Mouse (Mus musculus) kidney, adult 2 months (tissue): ENCODE results near the gene Bmp2k. TPM values are rescaled to one million over a fixed set of nuclear protein-coding genes. Genes with fewer than 3 reads are reported as not detected.

ENCODE experiments used
- DNase-seq: peaks from one replicate; pipeline ENCODE4 v3.0.0; 2021
- H3K27ac ChIP-seq: fragments of 200-500 bp; 2 replicates; pipeline ENCODE4 v1.5.1; 2012; ENCODE audit warnings: low read depth, low read length, control low read depth, inconsistent platforms; ENCODE audit not compliant: insufficient read depth
- H3K27me3 ChIP-seq: fragments of 200-500 bp; replicated peaks from 2 replicates; pipeline ENCODE4 v1.6.1; 2012; ENCODE audit warnings: mild to moderate bottlenecking, moderate library complexity, low read length, inconsistent platforms; ENCODE audit not compliant: control insufficient read depth, insufficient read depth
- H3K36me3 ChIP-seq: fragments of 200-500 bp; 2 replicates; pipeline ENCODE4 v1.6.1; 2012; ENCODE audit warnings: mild to moderate bottlenecking, moderate library complexity, low read length, inconsistent platforms; ENCODE audit not compliant: control insufficient read depth, insufficient read depth
- H3K4me1 ChIP-seq: fragments of 200-500 bp; 2 replicates; pipeline ENCODE4 v1.6.1; 2011; ENCODE audit warnings: low read length; ENCODE audit not compliant: control insufficient read depth, insufficient read depth
- H3K4me3 ChIP-seq: fragments of 200-500 bp; 2 replicates; pipeline ENCODE4 v1.5.1; 2011; ENCODE audit warnings: mild to moderate bottlenecking, low read depth, low read length, control low read depth; ENCODE audit not compliant: insufficient read depth
- CTCF ChIP-seq: fragments of 200-500 bp; conservative IDR thresholded peaks from 2 replicates; pipeline ENCODE4 v1.5.1; 2011; ENCODE audit warnings: low read depth, mild to moderate bottlenecking, control low read depth, low read length, moderate library complexity, mixed read lengths; ENCODE audit not compliant: insufficient read depth, insufficient read length
- POLR2A ChIP-seq: fragments of 200-500 bp; IDR thresholded peaks from one replicate; pipeline ENCODE4 v1.6.1; 2011; ENCODE audit warnings: low read depth, low read length, control low read depth
- WGBS: fragments of 180-500 bp; shearing (Covaris S2); methylation state at CpG from one replicate; pipeline ENCODE4 v1.1.7; 2018; 5-methylcytosine and 5-hydroxymethylcytosine counted together
- polyA plus RNA-seq: library from polyadenylated mRNA; depleted of rRNA; stranded (reverse); fragments of >200 nt; gene quantifications from 2 replicates; pipeline ENCODE4 v1.2.3, GENCODE M21; 2012

Gene Bmp2k
- polyA plus RNA-seq, 1 experiment, result 12.5 TPM

DNA sequence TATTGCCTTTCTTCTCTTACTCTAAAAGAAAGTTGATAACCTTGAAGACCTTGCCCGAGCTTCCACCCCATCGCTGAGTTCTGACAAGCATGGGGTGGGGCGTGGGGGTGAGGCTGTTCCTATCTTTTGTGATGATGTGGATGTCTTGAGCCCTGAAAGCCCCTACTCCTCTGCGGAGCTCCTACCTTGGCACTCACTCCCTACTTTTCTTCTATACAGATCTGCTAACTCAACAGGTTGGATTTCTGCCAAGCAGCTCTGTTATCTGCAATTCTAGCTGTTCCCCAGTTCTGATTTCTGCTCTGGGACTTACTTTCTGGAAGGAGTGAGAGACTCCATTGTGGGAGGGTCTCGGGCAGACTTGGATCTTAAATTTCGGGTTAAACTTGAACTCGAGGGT, 14.3 kb upstream of the Bmp2k start:
- Histone ChIP-seq H3K27ac (no peak overlapping the region), H3K36me3 (no peaks in the 10 kb centered on the region), H3K4me3 (no peak overlapping the region), H3K27me3 (no peaks in the 10 kb centered on the region), H3K4me1 (peaks cover 10% of the 10 kb centered on the region; the same call in 1 of the 2 replicates)
- peak; percentile 44 for DNase-seq
- TF ChIP-seq POLR2A (no peak), CTCF (no peak)
- 51% methylated on average over 7 of the region's 7 CpGs for WGBS

DNA sequence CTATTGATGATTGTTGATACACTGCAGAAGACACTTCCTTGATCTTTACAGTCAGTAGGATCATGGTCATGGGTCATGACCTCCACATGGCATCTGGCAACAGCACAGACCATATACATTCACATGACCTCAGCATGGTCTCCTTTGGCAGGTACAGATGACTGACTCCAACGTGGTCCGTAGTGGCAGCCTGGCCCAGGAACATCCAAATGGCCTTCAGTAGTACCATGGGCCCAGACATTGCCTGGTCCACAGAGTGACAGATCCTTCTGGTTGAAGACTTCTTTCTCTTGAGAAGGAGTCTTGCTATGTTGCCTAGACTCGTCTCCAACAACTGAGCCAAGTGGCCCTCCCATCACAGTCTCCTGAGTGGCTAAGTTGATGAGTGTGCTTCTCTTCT, 10.6 kb upstream of the Bmp2k start:
- TF ChIP-seq POLR2A, result no peak
- no peak for TF ChIP-seq CTCF
- H3K4me3 ChIP-seq, result no peak overlapping the region
- peaks cover 7% of the 10 kb centered on the region; the same call in 1 of the 2 replicates for H3K4me1 ChIP-seq

GRCm38 (mm10) chr5:96988880-96989279, 8.6 kb upstream of the Bmp2k start:
- 90% methylated on average over 4 of the region's 4 CpGs for WGBS
- no peak for DNase-seq
- Histone ChIP-seq H3K36me3 (no peaks in the 10 kb centered on the region), H3K4me1 (no peaks in the 10 kb centered on the region), H3K4me3 (no peak overlapping the region), H3K27me3 (no peaks in the 10 kb centered on the region), H3K27ac (no peak overlapping the region)
- TF ChIP-seq CTCF, result no peak

More for the DNA sequence above, 10.6 kb upstream of the Bmp2k start:
- Histone ChIP-seq H3K36me3 (no peaks in the 10 kb centered on the region), H3K27me3 (no peaks in the 10 kb centered on the region), H3K27ac (no peak overlapping the region)
- DNase-seq, result no peak
- WGBS, result 93% methylated on average over 3 of the region's 3 CpGs

- Histone ChIP-seq H3K27me3 (no peaks in the 10 kb centered on the region), H3K36me3 (no peaks in the 10 kb centered on the region), H3K4me1 (no peaks in the 10 kb centered on the region), H3K27ac (no peak overlapping the region), H3K4me3 (no peak overlapping the region)
- TF ChIP-seq CTCF (no peak), POLR2A (no peak)
- WGBS, result 95% methylated on average over 6 of the region's 6 CpGs
- no peak for DNase-seq
These were observed 6.3 kb upstream of the Bmp2k start for GRCm38 (mm10) chr5:96991156-96991555.

DNA sequence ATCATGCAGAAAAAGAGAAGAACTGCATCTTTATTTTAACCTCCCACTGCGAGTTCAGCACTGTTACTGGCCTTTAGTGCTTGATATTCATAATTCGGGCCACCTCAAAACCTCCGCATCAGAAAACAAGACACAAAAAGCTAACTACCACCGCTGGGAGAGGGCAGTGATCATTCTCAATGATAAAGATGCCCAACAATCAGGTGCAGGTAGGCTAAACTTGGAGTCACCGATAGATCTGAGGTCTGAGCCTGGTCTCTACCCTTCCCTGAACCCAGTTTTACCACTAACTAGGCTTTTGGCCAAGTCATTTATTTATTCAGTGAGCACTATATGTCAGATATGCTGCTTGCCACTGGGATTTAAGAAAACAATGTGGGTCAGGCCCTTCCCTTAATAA, 4.8 kb upstream of the Bmp2k start:
- 90% methylated on average over 5 of the region's 5 CpGs for WGBS
- no peaks in the 10 kb centered on the region for H3K27me3 ChIP-seq
- H3K36me3 ChIP-seq, result no peaks in the 10 kb centered on the region
- peaks cover 3% of the 10 kb centered on the region; the same call in 1 of the 2 replicates for H3K4me1 ChIP-seq
- no peak overlapping the region for H3K4me3 ChIP-seq
- no peak for DNase-seq
- TF ChIP-seq POLR2A, result no peak
- no peak for TF ChIP-seq CTCF
- no peak overlapping the region for H3K27ac ChIP-seq

DNA sequence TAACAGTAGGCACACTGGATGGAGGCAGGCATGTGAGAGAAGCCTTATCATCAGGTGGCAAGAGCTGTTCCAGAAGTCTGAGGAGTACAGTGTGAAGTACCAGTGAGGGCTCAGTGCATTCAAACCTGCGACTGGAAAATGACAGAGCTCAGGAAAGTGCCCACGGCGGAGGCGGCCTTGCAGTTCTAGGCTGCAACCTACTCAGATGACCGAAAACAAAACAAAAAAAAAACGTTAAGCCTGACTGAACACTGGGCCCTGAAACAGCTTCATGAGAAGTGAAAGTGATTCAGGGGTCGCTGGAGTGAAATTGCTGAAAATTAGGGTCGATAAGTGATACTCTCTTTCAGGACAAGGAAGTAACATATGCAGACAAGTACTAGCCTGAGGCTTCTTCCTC, 4.4 kb upstream of the Bmp2k start:
- Histone ChIP-seq H3K4me1 (peaks cover 3% of the 10 kb centered on the region; the same call in 1 of the 2 replicates), H3K27me3 (no peaks in the 10 kb centered on the region), H3K36me3 (no peaks in the 10 kb centered on the region), H3K27ac (no peak overlapping the region), H3K4me3 (no peak overlapping the region)
- TF ChIP-seq CTCF, result no peak
- TF ChIP-seq POLR2A, result no peak
- DNase-seq, result no peak
- 28% methylated on average over 8 of the region's 8 CpGs for WGBS

- Histone ChIP-seq H3K27ac (no peak overlapping the region), H3K27me3 (no peaks in the 10 kb centered on the region), H3K4me3 (no peak overlapping the region), H3K36me3 (no peaks in the 10 kb centered on the region), H3K4me1 (peaks cover 11% of the 10 kb centered on the region; the same call in 1 of the 2 replicates)
- DNase-seq, result no peak
- no peak for TF ChIP-seq POLR2A
- TF ChIP-seq CTCF, result no peak
- 77% methylated on average over 5 of the region's 5 CpGs for WGBS
These were observed 1.7 kb upstream of the Bmp2k start for GRCm38 (mm10) chr5:96995791-96996190.
